Mouse (Mus musculus): ENCODE data around the gene Dnmt1.
A peak's percentile ranks its signal among the peaks of the same experiment; 100 is the strongest.

Gene Dnmt1

GRCm38 (mm10) chr9:20978409-20979095 lies 18.9 kb upstream of the Dnmt1 start:
- ATAC-seq (ENCODE audit: insufficient number of reproducible peaks, low FRiP score, low TSS enrichment), result no peak

DNA sequence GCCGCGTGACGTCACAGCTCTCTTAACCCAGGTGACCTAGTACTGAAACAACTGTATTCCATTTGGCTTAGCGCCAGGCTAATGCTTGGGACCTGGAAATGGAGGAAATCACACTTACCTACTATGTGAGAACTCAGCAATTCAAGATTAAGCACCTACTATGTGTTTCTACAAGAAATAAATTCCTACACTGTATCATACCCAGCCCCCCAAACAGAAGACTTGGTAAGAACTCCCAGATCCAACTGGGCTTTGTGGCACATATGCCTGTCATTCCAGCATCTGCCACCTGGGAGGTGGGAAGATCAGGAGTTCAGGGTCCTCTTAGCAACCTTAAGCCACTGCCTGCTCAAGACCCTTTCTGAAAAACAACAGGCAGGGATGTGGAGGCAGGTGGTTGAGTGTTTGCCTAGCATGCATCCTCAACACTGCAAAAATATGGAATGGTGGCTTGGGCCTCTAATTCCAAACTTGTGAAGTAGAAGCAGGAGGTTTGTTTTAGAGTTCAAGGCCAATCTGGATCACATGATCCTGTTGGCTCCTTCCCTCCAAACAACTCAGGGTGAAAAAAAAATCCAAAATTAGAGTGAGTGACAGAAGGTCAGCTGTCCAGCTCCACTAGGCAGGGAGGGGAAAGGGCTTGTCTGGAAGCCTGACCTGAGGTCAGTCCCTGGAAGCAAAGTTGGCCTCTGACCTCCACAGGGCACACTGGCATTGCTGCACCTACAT lies 17.4 kb upstream of the Dnmt1 start:
- no peak for ATAC-seq (ENCODE audit: insufficient number of reproducible peaks, low FRiP score, low TSS enrichment)

- ATAC-seq (ENCODE audit: insufficient number of reproducible peaks, low FRiP score, low TSS enrichment), result no peak
These were observed 16.7 kb upstream of the Dnmt1 start, which contains the start of gene S1pr2 for GRCm38 (mm10) chr9:20976216-20976960. Gene S1pr2, minus strand, starts transcription at chr9:20976781.

DNA sequence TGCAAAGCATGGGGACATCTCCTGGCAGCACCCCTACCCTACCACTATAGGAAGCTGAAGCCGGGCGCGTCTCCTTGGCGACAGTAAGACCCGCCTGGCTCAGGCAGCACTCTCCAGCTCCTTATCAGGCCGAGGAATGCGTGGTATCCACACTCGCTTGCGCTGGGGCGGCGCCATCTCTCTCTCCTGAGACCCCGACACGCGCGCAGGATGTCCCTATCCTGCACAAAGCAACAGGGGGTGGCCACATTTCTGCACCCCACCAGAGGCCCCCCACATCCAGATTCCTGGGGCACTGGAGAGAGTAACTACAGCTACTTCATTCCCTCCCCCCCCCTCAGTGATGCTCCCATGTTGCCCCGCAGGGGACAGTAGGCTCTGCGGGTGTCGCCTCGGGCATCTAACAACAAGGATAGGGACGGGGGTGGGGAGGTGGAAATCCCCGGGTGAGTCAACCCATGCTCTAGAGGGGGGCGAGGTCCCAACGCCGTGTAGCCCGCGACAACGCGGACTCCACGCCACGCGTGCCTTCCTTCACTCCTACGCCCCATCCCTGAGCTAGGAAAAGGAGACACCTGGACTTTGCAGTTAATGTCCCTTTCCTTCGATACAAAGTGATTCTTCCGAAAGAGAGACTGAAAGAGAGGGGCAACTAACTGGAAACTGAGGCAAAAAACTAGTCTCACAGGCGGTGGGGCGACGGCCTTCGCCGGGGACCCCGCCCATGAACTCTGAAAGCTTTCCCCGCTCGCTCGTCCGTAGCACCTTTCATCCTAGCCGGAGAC lies 15.9 kb upstream of the Dnmt1 start:
- no peak for ATAC-seq (ENCODE audit: insufficient number of reproducible peaks, low FRiP score, low TSS enrichment)

DNA sequence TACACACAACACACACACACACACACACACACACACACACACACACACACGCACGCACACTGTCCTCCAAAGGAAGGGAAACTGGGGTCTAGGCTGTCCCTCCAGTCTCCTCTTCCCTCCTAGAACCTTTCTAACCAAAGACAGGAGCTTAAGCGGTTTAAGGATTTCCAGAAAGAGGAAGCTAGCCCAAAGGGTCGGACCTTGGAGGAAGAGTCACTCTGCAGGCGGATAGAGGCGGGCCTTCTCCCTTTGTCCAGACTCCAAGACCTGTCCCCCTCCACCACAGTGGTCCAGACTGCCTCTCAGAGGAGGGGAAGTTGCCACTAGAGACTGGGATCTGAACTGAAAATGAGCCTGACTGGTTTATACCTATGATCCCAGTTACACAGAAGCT lies 14.0 kb upstream of the Dnmt1 start:
- ATAC-seq (ENCODE audit: insufficient number of reproducible peaks, low FRiP score, low TSS enrichment), result no peak

GRCm38 (mm10) chr9:20973001-20973681 lies 13.5 kb upstream of the Dnmt1 start:
- ATAC-seq (ENCODE audit: insufficient number of reproducible peaks, low FRiP score, low TSS enrichment), result no peak

DNA sequence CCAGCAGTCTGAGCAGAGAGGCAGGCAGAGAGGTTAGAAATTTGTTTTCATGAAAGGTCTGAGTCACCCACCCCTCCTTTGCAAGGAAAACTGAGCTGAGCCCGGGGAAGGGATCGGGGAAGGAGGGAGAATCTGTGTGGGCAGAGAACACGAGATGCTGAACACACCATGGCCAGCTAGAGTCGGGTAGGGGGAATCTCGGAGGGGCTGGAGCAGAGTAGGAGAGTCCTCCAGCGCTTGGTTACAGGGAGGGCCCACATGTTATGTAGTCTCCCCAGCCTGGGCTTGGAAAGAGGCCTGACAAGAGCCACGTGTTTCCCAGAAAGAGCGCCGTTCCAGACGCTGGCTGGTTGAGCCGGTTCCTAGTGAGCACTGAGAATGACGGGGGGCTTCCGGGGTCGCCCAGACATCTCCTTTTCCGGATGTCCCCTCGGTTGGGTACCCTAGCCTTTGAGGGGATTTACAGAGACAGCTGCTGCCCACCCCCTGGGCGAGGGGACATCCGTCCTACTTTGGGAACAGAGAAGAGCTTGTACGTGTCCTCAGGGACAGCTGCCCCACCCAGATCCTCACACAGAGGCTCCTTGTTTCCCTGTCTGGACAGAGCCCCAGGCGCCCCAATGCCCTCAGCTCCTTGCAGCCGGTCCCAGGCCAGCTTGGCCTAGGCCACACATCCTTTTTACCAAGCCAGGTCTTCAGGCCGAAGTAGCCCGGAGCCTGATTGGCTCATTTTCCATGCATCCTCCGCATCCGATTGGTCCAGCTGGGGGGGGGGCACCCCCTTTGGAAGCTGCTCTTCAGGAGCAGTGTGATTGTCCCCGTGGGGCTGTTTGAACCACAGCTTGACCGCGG lies 12.7 kb upstream of the Dnmt1 start:
- ATAC-seq (ENCODE audit: insufficient number of reproducible peaks, low FRiP score, low TSS enrichment), result 0 out of 2 replicates have a peak, but pooled peaks have one; percentile 58

DNA sequence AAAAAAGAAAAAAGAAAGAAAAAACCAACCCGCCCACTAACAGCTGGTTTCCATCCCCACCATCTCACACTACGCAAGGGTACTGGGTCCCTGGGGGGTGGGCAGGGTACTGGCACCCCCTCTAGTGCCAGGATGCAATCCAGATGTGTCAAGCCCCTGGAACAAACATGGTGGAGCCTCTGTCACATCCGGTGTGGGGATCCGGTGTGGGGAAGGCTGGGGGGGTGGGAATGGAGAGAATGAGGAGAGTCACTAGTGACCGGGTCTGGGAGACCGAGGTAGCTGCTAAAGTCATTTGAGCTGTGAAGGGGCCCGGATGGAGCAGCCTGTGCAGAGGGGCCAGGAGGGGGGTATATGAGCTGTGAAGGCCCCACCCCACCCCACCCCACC lies 12.1 kb upstream of the Dnmt1 start:
- no peak for ATAC-seq (ENCODE audit: insufficient number of reproducible peaks, low FRiP score, low TSS enrichment)

- ATAC-seq (ENCODE audit: insufficient number of reproducible peaks, low FRiP score, low TSS enrichment), result no peak
These were observed 7.1 kb upstream of the Dnmt1 start for GRCm38 (mm10) chr9:20966747-20967146.

GRCm38 (mm10) chr9:20966008-20966407 lies 6.3 kb upstream of the Dnmt1 start:
- ATAC-seq (ENCODE audit: insufficient number of reproducible peaks, low FRiP score, low TSS enrichment), result no peak

GRCm38 (mm10) chr9:20965606-20966005 lies 5.9 kb upstream of the Dnmt1 start:
- no peak for ATAC-seq (ENCODE audit: insufficient number of reproducible peaks, low FRiP score, low TSS enrichment)

GRCm38 (mm10) chr9:20961557-20961956 lies 1.9 kb upstream of the Dnmt1 start:
- no peak for ATAC-seq (ENCODE audit: insufficient number of reproducible peaks, low FRiP score, low TSS enrichment)

DNA sequence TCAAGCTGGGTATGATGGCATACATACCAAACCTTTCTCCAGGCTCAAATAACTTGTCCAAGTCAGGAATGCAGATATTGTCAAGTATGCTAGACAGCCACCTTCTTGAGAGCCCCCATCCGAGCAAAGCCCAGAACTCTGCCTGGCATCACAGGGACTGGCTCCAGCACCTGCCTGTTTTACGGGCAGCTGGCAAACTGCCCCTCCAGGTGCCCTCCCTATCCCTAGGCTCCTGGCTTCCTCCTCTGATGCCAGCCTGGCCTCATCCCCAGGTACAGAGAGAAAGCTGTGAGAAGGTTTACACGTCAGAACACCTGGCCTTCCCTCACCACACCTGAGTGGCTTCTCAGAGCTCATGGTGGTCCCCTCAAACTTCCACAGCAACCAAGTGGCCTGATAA lies 2.7 kb downstream of the Dnmt1 start:
- ATAC-seq (ENCODE audit: insufficient number of reproducible peaks, low FRiP score, low TSS enrichment), result no peak

- peak; percentile 96 for ATAC-seq (ENCODE audit: insufficient number of reproducible peaks, low FRiP score, low TSS enrichment)
These were observed 7.0 kb downstream of the Dnmt1 start for GRCm38 (mm10) chr9:20952520-20953227.

GRCm38 (mm10) chr9:20951966-20952519 lies 7.6 kb downstream of the Dnmt1 start:
- peak; percentile 45; the same call in 1 of the 2 replicates for ATAC-seq (ENCODE audit: insufficient number of reproducible peaks, low FRiP score, low TSS enrichment)

GRCm38 (mm10) chr9:20951441-20951840 lies 8.2 kb downstream of the Dnmt1 start:
- ATAC-seq (ENCODE audit: insufficient number of reproducible peaks, low FRiP score, low TSS enrichment), result no peak

GRCm38 (mm10) chr9:20950419-20950818 lies 9.3 kb downstream of the Dnmt1 start:
- ATAC-seq (ENCODE audit: insufficient number of reproducible peaks, low FRiP score, low TSS enrichment), result no peak
